Mouse (Mus musculus): ENCODE data around the gene Hoxd12.

DNA sequence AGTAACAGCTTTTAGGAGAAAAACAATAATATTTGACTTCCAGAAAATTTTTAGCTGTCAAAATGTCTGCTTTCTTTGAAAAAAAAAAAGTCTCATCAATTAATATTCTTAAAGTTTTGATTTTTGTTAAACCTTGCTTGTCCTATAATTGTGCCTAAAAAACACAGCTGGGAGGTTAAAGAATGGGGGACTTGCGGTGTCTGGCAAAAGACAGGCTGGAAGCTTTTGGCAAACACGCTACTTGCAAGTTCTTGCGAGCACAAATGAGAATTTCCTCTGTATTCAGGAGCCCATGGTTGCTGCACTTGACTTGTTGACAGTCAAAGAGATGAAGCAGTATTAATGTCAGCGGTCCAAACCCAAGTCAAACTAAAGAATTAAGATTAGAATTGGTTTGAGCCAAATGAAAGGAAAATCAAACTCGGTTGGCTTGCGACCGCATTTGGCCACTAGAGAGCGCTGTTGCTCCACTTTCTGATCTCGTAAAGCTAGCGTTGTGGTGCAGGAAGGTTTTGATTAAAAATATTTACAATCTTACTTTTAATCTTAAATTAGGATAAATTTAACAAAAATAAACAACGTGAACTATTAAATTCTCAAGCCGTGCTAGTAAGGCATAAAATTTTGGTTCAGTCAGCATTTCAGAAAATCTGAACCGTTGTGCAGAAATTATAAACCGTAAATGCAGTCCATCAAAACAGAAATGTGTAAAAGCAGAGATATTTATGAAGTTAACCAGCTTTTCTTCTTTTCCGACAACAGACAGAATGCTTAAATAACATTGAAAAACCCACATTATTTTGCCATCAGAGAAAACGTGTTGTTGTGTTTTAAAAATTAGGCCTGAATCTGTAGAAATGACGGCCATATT is 27.4 kb downstream of the Hoxd12 start:
- no peak for TF ChIP-seq GATA1 (IDR thresholded peaks at IDR 0.05; ENCODE audit: low read length)
- no peak for TF ChIP-seq TAL1 (IDR thresholded peaks at IDR 0.05; ENCODE audit: low read length)

Data from erythroblast, embryonic 14.5 days (primary cell).